In genomic region chr4:138021651-138022050, GRCm38 (mm10) we compare ENCODE assay signal across 12 mouse cellular contexts.
"Had no signal": no experiment of that assay in that cellular context is flagged by ENCODE, and none has a peak within 500 bp of the region (broad histone marks: within the 10 kb centered on the region; RNA-seq: fewer than 3 reads in every experiment).

No protein-coding gene starts in this region.

- H3K4me2 ChIP-seq: limb, embryonic 15.5 days; liver, embryonic 12.5 days; lung, embryonic 14.5 days; midbrain, embryonic 12.5 days had no signal

- H3K27me3 ChIP-seq: limb, embryonic 15.5 days; liver, embryonic 12.5 days; midbrain, embryonic 12.5 days had no signal

- H3K4me3 ChIP-seq: limb, embryonic 15.5 days; liver, embryonic 12.5 days; midbrain, embryonic 12.5 days had no signal

- H3K9ac ChIP-seq: limb, embryonic 15.5 days; liver, embryonic 12.5 days; lung, embryonic 14.5 days; midbrain, embryonic 12.5 days had no signal

- H3K27ac ChIP-seq: kidney, postnatal 0 days; limb, embryonic 15.5 days; liver, embryonic 12.5 days; stomach, postnatal 0 days had no signal

- DNase-seq: kidney, adult 9 months; kidney, postnatal 36 days; layer of hippocampus, adult 9-11 months; layer of hippocampus, postnatal 36 days; lung, embryonic 14.5 days; lung, postnatal 10 days; lung, postnatal 4 days had no signal

- H3K9me3 ChIP-seq: limb, embryonic 15.5 days; liver, embryonic 12.5 days; midbrain, embryonic 12.5 days had no signal

- ATAC-seq: liver, embryonic 12.5 days had no signal
